Mouse (Mus musculus): ENCODE measurements at regions not wholly inside any gene's neighbourhood (a gene's known extent, or its start where the extent isn't known, plus 50 kb on each side); places are given as distances from the start of the nearest gene placed in this dataset.
A peak's percentile ranks its signal among the peaks of the same experiment; 100 is the strongest.

- Histone ChIP-seq H3K27ac (no peak overlapping the region), H3K4me3 (no peak overlapping the region)
- intact Hi-C loops (cut with DNase I) = no loop called here
- DNase-seq (ENCODE audit: extremely low spot score in 1 of 2, low spot score in 2 of 2) = no peak
- no peak for TF ChIP-seq CTCF (IDR thresholded peaks at IDR 0.05)
Measured at GRCm38 (mm10) chr11:20930573-20930972, 99.7 kb upstream of the Lgalsl start.

GRCm38 (mm10) chr11:20934191-20935062 is 103.6 kb upstream of the Lgalsl start:
- H3K4me3 ChIP-seq = no peak overlapping the region
- no peak overlapping the region for H3K27ac ChIP-seq
- TF ChIP-seq CTCF (IDR thresholded peaks at IDR 0.05) = no peak
- intact Hi-C loops (cut with DNase I) = no loop called here
- no peak for DNase-seq (ENCODE audit: extremely low spot score in 1 of 2, low spot score in 2 of 2)

DNA sequence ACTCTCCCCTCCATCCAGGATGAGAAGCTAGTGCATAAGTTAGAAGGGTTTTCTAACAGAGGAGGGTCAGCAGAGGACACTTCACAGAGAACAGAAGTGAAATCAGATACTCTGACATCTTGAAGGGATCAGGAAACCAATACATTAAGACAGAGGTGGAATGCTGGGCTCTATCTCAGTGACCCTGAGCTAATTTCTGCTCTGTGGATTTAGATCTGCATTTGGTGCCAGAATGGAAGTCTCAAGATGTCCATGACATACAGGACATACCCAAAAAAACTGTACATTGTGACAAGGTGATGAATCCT is 104.2 kb upstream of the Lgalsl start:
- no peak for TF ChIP-seq CTCF (IDR thresholded peaks at IDR 0.05)
- Histone ChIP-seq H3K4me3 (no peak overlapping the region), H3K27ac (no peak overlapping the region)
- DNase-seq (ENCODE audit: extremely low spot score in 1 of 2, low spot score in 2 of 2) = no peak
- intact Hi-C loops (cut with DNase I) = no loop called here

GRCm38 (mm10) chr11:20935910-20936309 is 105.1 kb upstream of the Lgalsl start:
- DNase-seq (ENCODE audit: extremely low spot score in 1 of 2, low spot score in 2 of 2) = no peak
- Histone ChIP-seq H3K4me3 (no peak overlapping the region), H3K27ac (no peak overlapping the region)
- intact Hi-C loops (cut with DNase I) = no loop called here
- no peak for TF ChIP-seq CTCF (IDR thresholded peaks at IDR 0.05)

DNA sequence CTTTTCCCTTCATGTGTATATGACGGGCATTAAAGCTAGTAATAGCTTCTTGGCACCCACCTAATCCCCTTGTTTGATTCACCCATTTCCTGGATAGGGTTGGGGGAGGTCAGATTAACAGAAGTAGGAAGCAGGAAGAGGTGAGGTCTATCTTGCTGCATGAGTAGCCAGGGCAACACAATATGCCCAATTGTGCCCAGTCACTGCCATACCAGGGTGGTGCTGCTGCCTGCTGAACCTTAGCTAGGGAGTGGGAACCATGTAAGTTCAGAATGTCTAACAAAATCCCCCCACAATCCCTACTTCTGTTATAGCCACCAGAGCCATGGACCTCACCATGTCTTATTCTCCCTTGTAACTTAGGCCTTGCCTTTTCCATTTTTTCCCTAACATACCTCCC is 106.1 kb upstream of the Lgalsl start:
- DNase-seq (ENCODE audit: extremely low spot score in 1 of 2, low spot score in 2 of 2) = no peak
- no peak for TF ChIP-seq CTCF (IDR thresholded peaks at IDR 0.05)
- no peak overlapping the region for H3K4me3 ChIP-seq
- intact Hi-C loops (cut with DNase I) = no loop called here
- no peak overlapping the region for H3K27ac ChIP-seq

- H3K4me3 ChIP-seq = no peak overlapping the region
- DNase-seq (ENCODE audit: extremely low spot score in 1 of 2, low spot score in 2 of 2) = no peak
- no peak for TF ChIP-seq CTCF (IDR thresholded peaks at IDR 0.05)
- H3K27ac ChIP-seq = no peak overlapping the region
- intact Hi-C loops (cut with DNase I) = no loop called here
Measured at GRCm38 (mm10) chr11:20937942-20938341, 107.1 kb upstream of the Lgalsl start.

- intact Hi-C loops (cut with DNase I) = no loop called here
- no peak overlapping the region for H3K4me3 ChIP-seq
- TF ChIP-seq CTCF (IDR thresholded peaks at IDR 0.05) = no peak
- DNase-seq (ENCODE audit: extremely low spot score in 1 of 2, low spot score in 2 of 2) = no peak
- no peak overlapping the region for H3K27ac ChIP-seq
Measured at GRCm38 (mm10) chr11:20939644-20940043, 108.8 kb upstream of the Lgalsl start.

DNA sequence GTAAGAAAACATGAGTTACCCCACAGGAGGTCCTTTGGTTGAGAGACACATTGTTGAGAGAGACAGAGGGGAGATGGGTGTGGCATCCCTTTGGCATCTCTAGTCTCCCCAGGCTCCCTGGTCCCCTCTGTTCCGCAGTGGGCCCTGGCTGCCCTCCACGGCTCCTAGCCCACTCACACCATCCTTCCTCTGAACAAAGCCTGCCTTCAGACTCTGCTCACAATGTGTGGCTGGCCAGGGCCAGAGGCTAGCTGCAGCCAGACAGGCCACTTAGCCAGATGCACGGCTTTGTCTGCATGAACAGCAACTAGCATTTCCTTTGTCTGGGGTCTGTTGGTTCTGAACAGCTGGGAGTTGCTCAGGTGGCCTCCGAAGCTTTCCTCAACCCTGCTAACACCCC is 110.7 kb upstream of the Lgalsl start:
- peak; percentile 21 to 32 for DNase-seq (ENCODE audit: extremely low spot score in 1 of 2, low spot score in 2 of 2)
- Histone ChIP-seq H3K4me3 (no peak overlapping the region), H3K27ac (no peak overlapping the region)
- TF ChIP-seq CTCF (IDR thresholded peaks at IDR 0.05) = no peak
- intact Hi-C loops (cut with DNase I) = no loop called here

- TF ChIP-seq CTCF (IDR thresholded peaks at IDR 0.05) = no peak
- H3K4me3 ChIP-seq = no peak overlapping the region
- DNase-seq (ENCODE audit: extremely low spot score in 1 of 2, low spot score in 2 of 2) = no peak
- intact Hi-C loops (cut with DNase I) = no loop called here
- no peak overlapping the region for H3K27ac ChIP-seq
Measured at GRCm38 (mm10) chr11:20955561-20955960, 124.7 kb upstream of the Lgalsl start.

- no peak for DNase-seq (ENCODE audit: extremely low spot score in 1 of 2, low spot score in 2 of 2)
- Histone ChIP-seq H3K4me3 (no peak overlapping the region), H3K27ac (no peak overlapping the region)
- TF ChIP-seq CTCF (IDR thresholded peaks at IDR 0.05) = no peak
- intact Hi-C loops (cut with DNase I) = no loop called here
Measured at GRCm38 (mm10) chr11:20957766-20958165, 126.9 kb upstream of the Lgalsl start.

- DNase-seq (ENCODE audit: extremely low spot score in 1 of 2, low spot score in 2 of 2) = no peak
- H3K4me3 ChIP-seq = no peak overlapping the region
- no peak overlapping the region for H3K27ac ChIP-seq
- no peak for TF ChIP-seq CTCF (IDR thresholded peaks at IDR 0.05)
- intact Hi-C loops (cut with DNase I) = no loop called here
Measured at GRCm38 (mm10) chr11:20958233-20958632, 127.4 kb upstream of the Lgalsl start.

GRCm38 (mm10) chr11:20960066-20960465 is 129.2 kb upstream of the Lgalsl start:
- no peak for DNase-seq (ENCODE audit: extremely low spot score in 1 of 2, low spot score in 2 of 2)
- Histone ChIP-seq H3K27ac (no peak overlapping the region), H3K4me3 (no peak overlapping the region)
- no peak for TF ChIP-seq CTCF (IDR thresholded peaks at IDR 0.05)
- intact Hi-C loops (cut with DNase I) = no loop called here

- no peak for DNase-seq (ENCODE audit: extremely low spot score in 1 of 2, low spot score in 2 of 2)
- intact Hi-C loops (cut with DNase I) = no loop called here
- Histone ChIP-seq H3K4me3 (no peak overlapping the region), H3K27ac (no peak overlapping the region)
- no peak for TF ChIP-seq CTCF (IDR thresholded peaks at IDR 0.05)
Measured at GRCm38 (mm10) chr11:20960750-20961149, 129.9 kb upstream of the Lgalsl start.
